Mouse (Mus musculus): ENCODE measurements around the gene Dnah17. TPM values are rescaled to one million over a fixed set of nuclear protein-coding genes. Genes with fewer than 3 reads are reported as not detected.

Dnah17 gene
- polyA plus RNA-seq, 1 experiment from 2014 or later = 0.19 TPM

GRCm38 (mm10) chr11:118067588-118067987 lies 62.8 kb downstream of the Dnah17 start:
- 77% methylated on average over 8 of the region's 8 CpGs for WGBS
- Histone ChIP-seq H3K4me1 (replicated peaks; ENCODE audit: control insufficient read depth, insufficient read depth, low read length) (peaks cover 16% of the 10 kb centered on the region), H3K36me3 (ENCODE audit: control insufficient read depth, insufficient read depth, low read length) (no peaks in the 10 kb centered on the region), H3K9me3 (ENCODE audit: control insufficient read depth, low read length) (no peaks in the 10 kb centered on the region), H3K9ac (ENCODE audit: low read length) (no peak overlapping the region), H3K4me3 (ENCODE audit: low read length) (no peak overlapping the region), H3K27me3 (ENCODE audit: control insufficient read depth, insufficient read depth, low read depth, low read length) (no peaks in the 10 kb centered on the region), H3K4me2 (ENCODE audit: low read depth, low read length) (no peak overlapping the region), H3K27ac (ENCODE audit: low read length) (no peak overlapping the region)
- ATAC-seq (ENCODE audit: low read depth) = no peak

GRCm38 (mm10) chr11:118060038-118060437 lies 70.4 kb downstream of the Dnah17 start:
- H3K4me1 ChIP-seq (replicated peaks; ENCODE audit: control insufficient read depth, insufficient read depth, low read length) = no peaks in the 10 kb centered on the region
- no peaks in the 10 kb centered on the region for H3K9me3 ChIP-seq (ENCODE audit: control insufficient read depth, low read length)
- WGBS = 64% methylated on average over 14 of the region's 14 CpGs
- no peak for ATAC-seq (ENCODE audit: low read depth)
- H3K27ac ChIP-seq (ENCODE audit: low read length) = no peak overlapping the region
- H3K9ac ChIP-seq (ENCODE audit: low read length) = no peak overlapping the region
- no peak overlapping the region for H3K4me3 ChIP-seq (ENCODE audit: low read length)
- no peak overlapping the region for H3K4me2 ChIP-seq (ENCODE audit: low read depth, low read length)
- H3K36me3 ChIP-seq (ENCODE audit: control insufficient read depth, insufficient read depth, low read length) = no peaks in the 10 kb centered on the region
- no peaks in the 10 kb centered on the region for H3K27me3 ChIP-seq (ENCODE audit: control insufficient read depth, insufficient read depth, low read depth, low read length)

- ATAC-seq (ENCODE audit: low read depth) = no peak
- Histone ChIP-seq H3K36me3 (ENCODE audit: control insufficient read depth, insufficient read depth, low read length) (no peaks in the 10 kb centered on the region), H3K4me1 (replicated peaks; ENCODE audit: control insufficient read depth, insufficient read depth, low read length) (no peaks in the 10 kb centered on the region), H3K27me3 (ENCODE audit: control insufficient read depth, insufficient read depth, low read depth, low read length) (no peaks in the 10 kb centered on the region), H3K9me3 (ENCODE audit: control insufficient read depth, low read length) (no peaks in the 10 kb centered on the region), H3K4me2 (ENCODE audit: low read depth, low read length) (no peak overlapping the region), H3K9ac (ENCODE audit: low read length) (no peak overlapping the region), H3K27ac (ENCODE audit: low read length) (no peak overlapping the region), H3K4me3 (ENCODE audit: low read length) (no peak overlapping the region)
- WGBS = 58% methylated on average over 10 of the region's 10 CpGs
Measured at GRCm38 (mm10) chr11:118058872-118059271, 71.6 kb downstream of the Dnah17 start.

- H3K4me3 ChIP-seq (ENCODE audit: low read length) = no peak overlapping the region
- no peaks in the 10 kb centered on the region for H3K9me3 ChIP-seq (ENCODE audit: control insufficient read depth, low read length)
- ATAC-seq (ENCODE audit: low read depth) = no peak
- no peak overlapping the region for H3K9ac ChIP-seq (ENCODE audit: low read length)
- no peak overlapping the region for H3K4me2 ChIP-seq (ENCODE audit: low read depth, low read length)
- no peak overlapping the region for H3K27ac ChIP-seq (ENCODE audit: low read length)
- 63% methylated on average over 12 of the region's 12 CpGs for WGBS
- H3K27me3 ChIP-seq (ENCODE audit: control insufficient read depth, insufficient read depth, low read depth, low read length) = no peaks in the 10 kb centered on the region
- H3K36me3 ChIP-seq (ENCODE audit: control insufficient read depth, insufficient read depth, low read length) = no peaks in the 10 kb centered on the region
- no peaks in the 10 kb centered on the region for H3K4me1 ChIP-seq (replicated peaks; ENCODE audit: control insufficient read depth, insufficient read depth, low read length)
Measured at GRCm38 (mm10) chr11:118058367-118058766, 72.1 kb downstream of the Dnah17 start.

GRCm38 (mm10) chr11:118050174-118050573 lies 80.3 kb downstream of the Dnah17 start:
- no peaks in the 10 kb centered on the region for H3K9me3 ChIP-seq (ENCODE audit: control insufficient read depth, low read length)
- H3K4me3 ChIP-seq (ENCODE audit: low read length) = no peak overlapping the region
- no peak overlapping the region for H3K9ac ChIP-seq (ENCODE audit: low read length)
- 72% methylated on average over 16 of the region's 16 CpGs for WGBS
- no peaks in the 10 kb centered on the region for H3K36me3 ChIP-seq (ENCODE audit: control insufficient read depth, insufficient read depth, low read length)
- no peaks in the 10 kb centered on the region for H3K4me1 ChIP-seq (replicated peaks; ENCODE audit: control insufficient read depth, insufficient read depth, low read length)
- H3K4me2 ChIP-seq (ENCODE audit: low read depth, low read length) = no peak overlapping the region
- no peaks in the 10 kb centered on the region for H3K27me3 ChIP-seq (ENCODE audit: control insufficient read depth, insufficient read depth, low read depth, low read length)
- no peak overlapping the region for H3K27ac ChIP-seq (ENCODE audit: low read length)
- ATAC-seq (ENCODE audit: low read depth) = no peak

- no peak for ATAC-seq (ENCODE audit: low read depth)
- Histone ChIP-seq H3K4me1 (replicated peaks; ENCODE audit: control insufficient read depth, insufficient read depth, low read length) (no peaks in the 10 kb centered on the region), H3K9me3 (ENCODE audit: control insufficient read depth, low read length) (no peaks in the 10 kb centered on the region), H3K36me3 (ENCODE audit: control insufficient read depth, insufficient read depth, low read length) (no peaks in the 10 kb centered on the region), H3K27me3 (ENCODE audit: control insufficient read depth, insufficient read depth, low read depth, low read length) (no peaks in the 10 kb centered on the region), H3K9ac (ENCODE audit: low read length) (no peak overlapping the region), H3K4me2 (ENCODE audit: low read depth, low read length) (no peak overlapping the region), H3K4me3 (ENCODE audit: low read length) (no peak overlapping the region), H3K27ac (ENCODE audit: low read length) (no peak overlapping the region)
- WGBS = 28% methylated on average over 8 of the region's 8 CpGs
Measured at GRCm38 (mm10) chr11:118049641-118050040, 80.8 kb downstream of the Dnah17 start.

- H3K4me1 ChIP-seq (replicated peaks; ENCODE audit: control insufficient read depth, insufficient read depth, low read length) = peaks cover 7% of the 10 kb centered on the region
- peak; percentile 73 for ATAC-seq (ENCODE audit: low read depth)
- no peak overlapping the region for H3K9ac ChIP-seq (ENCODE audit: low read length)
- no peak overlapping the region for H3K4me2 ChIP-seq (ENCODE audit: low read depth, low read length)
- no peaks in the 10 kb centered on the region for H3K9me3 ChIP-seq (ENCODE audit: control insufficient read depth, low read length)
- no peak overlapping the region for H3K4me3 ChIP-seq (ENCODE audit: low read length)
- H3K27me3 ChIP-seq (ENCODE audit: control insufficient read depth, insufficient read depth, low read depth, low read length) = no peaks in the 10 kb centered on the region
- WGBS = 27% methylated on average over 14 of the region's 14 CpGs
- no peaks in the 10 kb centered on the region for H3K36me3 ChIP-seq (ENCODE audit: control insufficient read depth, insufficient read depth, low read length)
- H3K27ac ChIP-seq (ENCODE audit: low read length) = no peak overlapping the region
Measured at GRCm38 (mm10) chr11:118043293-118043907, 87.0 kb downstream of the Dnah17 start.

GRCm38 (mm10) chr11:118042791-118043190 lies 87.6 kb downstream of the Dnah17 start:
- H3K4me3 ChIP-seq (ENCODE audit: low read length) = no peak overlapping the region
- H3K9me3 ChIP-seq (ENCODE audit: control insufficient read depth, low read length) = no peaks in the 10 kb centered on the region
- H3K27ac ChIP-seq (ENCODE audit: low read length) = no peak overlapping the region
- no peaks in the 10 kb centered on the region for H3K36me3 ChIP-seq (ENCODE audit: control insufficient read depth, insufficient read depth, low read length)
- no peaks in the 10 kb centered on the region for H3K27me3 ChIP-seq (ENCODE audit: control insufficient read depth, insufficient read depth, low read depth, low read length)
- no peak overlapping the region for H3K4me2 ChIP-seq (ENCODE audit: low read depth, low read length)
- no peak overlapping the region for H3K9ac ChIP-seq (ENCODE audit: low read length)
- 62% methylated on average over 9 of the region's 9 CpGs for WGBS
- ATAC-seq (ENCODE audit: low read depth) = no peak
- peaks cover 7% of the 10 kb centered on the region for H3K4me1 ChIP-seq (replicated peaks; ENCODE audit: control insufficient read depth, insufficient read depth, low read length)

- WGBS = 59% methylated on average over 9 of the region's 9 CpGs
- 0 out of 2 replicates have a peak, but pooled peaks cover 2% of the 10 kb centered on the region for H3K4me1 ChIP-seq (replicated peaks; ENCODE audit: control insufficient read depth, insufficient read depth, low read length)
- H3K4me2 ChIP-seq (ENCODE audit: low read depth, low read length) = no peak overlapping the region
- peaks cover 2% of the 10 kb centered on the region for H3K36me3 ChIP-seq (ENCODE audit: control insufficient read depth, insufficient read depth, low read length)
- H3K9me3 ChIP-seq (ENCODE audit: control insufficient read depth, low read length) = peaks cover 4% of the 10 kb centered on the region; the same call in 1 of the 2 replicates
- no peak for ATAC-seq (ENCODE audit: low read depth)
- no peak overlapping the region for H3K9ac ChIP-seq (ENCODE audit: low read length)
- no peak overlapping the region for H3K27ac ChIP-seq (ENCODE audit: low read length)
- H3K4me3 ChIP-seq (ENCODE audit: low read length) = no peak overlapping the region
- no peaks in the 10 kb centered on the region for H3K27me3 ChIP-seq (ENCODE audit: control insufficient read depth, insufficient read depth, low read depth, low read length)
Measured at GRCm38 (mm10) chr11:118035068-118035467, 95.4 kb downstream of the Dnah17 start.

Measured in lung, embryonic 16.5 days (tissue).